Mouse (Mus musculus) spleen, adult 18-20 months (tissue): ENCODE measurements around the gene Lrriq4.
"Not testable (repeated sequence)": the region's sequence is repeated elsewhere in the genome, so short reads cannot be mapped to it uniquely, and the experiment has no call there.

ENCODE experiments used
- DNase-seq, 2 experiments: peaks; one replicate each; pipeline ENCODE4 v3.0.0; 2022; ENCODE audit warnings: mixed read lengths in 2 of 2

Gene Lrriq4

DNA sequence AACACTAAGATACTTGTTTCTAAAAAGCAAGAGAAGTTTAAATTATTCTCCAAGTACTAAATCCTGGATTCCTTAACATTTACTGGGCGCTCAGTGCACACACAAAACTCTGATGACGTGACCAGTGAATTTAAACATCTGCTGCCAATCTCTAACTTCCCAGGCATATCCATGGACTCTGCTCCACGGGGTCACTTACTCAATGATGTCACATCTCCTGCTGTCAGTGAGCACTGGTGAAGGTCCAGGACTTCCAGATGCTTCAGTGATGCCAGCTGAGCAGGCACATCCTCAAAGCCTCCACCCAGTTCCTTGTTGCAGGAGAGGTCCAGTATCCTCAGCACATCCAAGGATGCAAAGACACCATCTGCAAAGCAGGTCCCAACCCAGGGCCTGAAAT lies 42.9 kb downstream of the Lrriq4 start:
- DNase-seq, result no peak

DNA sequence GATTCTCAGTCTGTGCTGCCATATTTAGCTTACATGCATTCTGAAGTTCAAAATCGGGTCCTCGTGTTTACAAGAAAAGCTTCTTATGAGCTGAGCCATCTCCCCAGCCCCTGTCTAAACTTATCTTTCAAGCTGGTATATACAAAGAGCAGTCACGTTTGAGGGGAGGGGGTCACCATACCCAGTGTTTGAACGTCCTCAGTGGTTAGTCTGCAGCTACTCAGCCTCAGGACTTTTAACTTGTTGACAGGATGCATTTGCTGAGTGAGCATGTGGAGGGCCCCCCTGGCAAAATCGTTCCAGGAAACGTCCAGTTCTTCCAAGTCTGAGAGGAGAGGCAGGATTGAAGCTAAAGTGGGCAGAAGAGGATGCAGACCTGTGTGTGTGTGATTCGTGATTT lies 46.7 kb downstream of the Lrriq4 start:
- no peak for DNase-seq

DNA sequence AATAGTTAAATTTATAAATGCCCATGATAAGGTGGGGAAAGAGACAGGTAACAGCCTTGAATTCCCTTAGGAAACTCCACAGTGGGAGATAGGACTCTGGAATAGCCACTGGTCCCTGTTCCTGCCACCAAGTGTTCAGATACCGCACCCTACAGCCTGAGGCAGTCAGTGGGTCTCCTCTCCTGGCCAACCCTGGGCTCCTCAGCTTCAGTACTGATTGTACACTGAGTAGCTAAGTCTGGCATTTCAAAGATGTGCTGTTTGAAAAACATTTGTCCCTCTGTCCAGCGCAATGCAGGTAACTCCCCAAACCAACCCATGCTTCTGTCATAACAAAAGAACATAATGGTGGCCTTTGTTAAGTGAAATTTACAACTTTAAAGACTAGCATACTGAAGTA lies 51.4 kb downstream of the Lrriq4 start:
- no peak for DNase-seq

DNA sequence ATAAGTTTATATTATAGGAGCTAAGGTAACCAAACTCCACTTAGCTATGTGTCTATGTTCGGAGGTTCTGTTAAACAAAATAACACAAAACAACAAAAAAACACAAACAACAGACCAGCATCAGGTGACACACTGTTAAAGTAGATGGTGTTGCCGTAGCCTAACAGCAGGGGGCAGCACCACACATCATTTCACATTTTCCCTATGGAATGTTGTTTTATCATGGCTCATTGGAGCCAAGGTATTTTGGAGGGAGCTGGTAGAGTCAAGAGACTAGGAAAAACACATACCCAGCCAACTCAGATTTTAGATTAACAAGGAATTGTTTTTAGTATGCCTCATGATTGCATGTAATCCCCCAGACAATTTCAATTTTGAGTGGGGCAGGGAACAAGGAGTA lies 52.0 kb downstream of the Lrriq4 start:
- DNase-seq, result peak in 1 of 2 experiments; percentile 8

DNA sequence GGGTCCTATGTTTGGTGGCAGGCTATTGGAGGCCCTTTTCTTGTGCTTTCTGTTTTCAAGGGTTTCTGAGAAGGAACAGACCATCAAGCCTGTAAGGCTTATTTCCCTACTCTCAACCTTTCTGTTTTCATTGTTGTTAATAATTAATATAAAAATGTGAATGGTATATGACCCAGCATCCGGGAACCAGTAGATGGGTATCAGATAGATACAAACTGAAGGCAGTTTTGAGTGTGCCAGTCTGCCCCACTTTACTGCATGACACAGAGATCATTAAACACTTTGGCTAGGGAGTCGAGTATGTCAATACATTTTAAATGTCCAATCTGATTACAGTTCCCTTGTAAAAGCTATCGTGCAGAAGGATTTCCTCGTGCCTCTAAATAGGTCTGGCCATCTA lies 53.6 kb downstream of the Lrriq4 start:
- no peak for DNase-seq

DNA sequence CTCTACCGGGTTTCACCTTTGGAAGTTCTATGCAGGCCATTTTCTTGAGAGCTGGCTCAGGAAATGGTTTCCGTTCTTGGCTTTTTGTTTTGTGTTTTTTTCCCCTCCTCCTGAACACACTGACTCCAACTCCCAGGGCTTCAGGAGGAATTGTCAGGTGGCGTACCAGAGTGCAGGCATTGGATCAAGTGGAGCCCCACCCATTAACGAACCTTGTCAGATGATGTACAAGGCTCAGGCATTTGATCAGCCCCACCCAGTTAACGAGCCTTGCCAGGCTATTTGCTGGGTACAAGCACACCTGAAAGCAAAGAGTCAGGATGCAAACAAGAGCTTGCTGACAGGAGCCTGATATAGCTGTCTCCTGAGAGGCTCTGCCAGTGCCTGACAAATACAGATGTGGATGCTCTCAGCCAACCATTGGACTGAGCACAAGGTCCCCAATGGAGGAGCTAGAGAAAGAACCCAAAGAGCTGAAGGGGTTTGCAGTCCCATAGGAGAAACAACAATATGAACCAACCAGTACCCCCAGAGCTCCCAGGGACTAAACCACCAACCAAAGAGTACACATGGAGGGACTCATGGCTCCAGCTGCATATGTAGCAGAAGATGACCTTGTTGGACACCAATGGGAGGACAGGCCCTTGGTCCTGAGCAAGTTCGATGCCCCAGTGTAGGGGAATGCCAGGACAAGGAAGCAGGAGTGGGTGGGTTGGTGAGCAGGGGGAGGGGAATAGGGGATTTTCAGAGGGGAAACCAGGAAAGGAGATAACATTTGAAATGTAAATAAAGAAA lies 55.6 kb downstream of the Lrriq4 start, which contains the start of gene Lrrc31:
TSS of gene Lrrc31 (minus strand) at position 133 of the 795 bp plus-strand sequence.
- not testable (repeated sequence) for DNase-seq

DNA sequence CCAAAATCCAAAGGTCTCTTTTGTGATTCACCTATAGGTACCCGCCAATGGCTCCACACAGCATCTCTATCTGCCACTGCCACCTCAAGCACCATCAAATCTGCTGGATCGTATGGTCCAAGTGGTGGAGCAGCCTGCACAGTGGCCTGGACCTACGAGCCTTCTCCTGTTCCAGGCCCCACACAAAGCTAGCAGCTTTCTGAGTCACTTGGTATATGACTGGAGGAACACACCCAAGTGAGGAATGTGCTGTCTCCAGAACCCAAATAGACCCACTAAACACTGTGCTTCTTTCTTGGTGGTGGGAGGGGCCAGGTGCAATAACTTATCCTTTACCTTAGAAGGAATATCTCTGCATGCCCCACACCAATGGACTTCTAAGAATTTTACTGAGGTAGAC lies 61.7 kb downstream of the Lrriq4 start:
- no peak for DNase-seq

DNA sequence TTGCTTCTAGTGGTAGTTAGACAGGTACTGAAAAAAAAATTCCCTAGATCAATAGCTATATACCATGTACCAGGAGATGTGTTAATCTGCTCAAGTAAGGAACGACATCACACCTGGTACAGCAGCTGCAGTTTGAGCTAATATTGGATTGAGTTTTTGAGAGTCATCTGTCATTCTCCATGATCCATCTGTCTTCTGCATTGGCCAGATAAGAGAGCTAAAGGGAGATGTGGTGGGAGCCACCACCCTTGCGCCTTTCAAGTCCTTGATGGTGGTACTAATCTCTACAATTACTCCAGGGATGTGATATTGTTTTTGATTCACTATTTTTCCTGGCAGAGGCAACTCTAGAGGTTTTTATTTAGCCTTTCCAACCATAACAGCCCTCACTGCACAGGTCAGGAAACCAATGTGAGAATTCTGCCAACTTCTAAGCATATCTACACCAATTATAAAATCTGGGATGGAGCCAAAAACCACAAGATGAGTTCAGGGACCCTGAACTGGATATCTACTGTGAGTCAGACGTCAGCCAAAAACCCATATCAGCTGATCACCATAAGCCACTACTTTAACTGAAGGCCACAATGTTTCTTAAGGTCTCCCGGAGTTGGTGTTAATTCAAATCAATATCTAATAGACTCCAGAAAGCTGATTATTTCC lies 62.4 kb downstream of the Lrriq4 start:
- DNase-seq, result no peak

DNA sequence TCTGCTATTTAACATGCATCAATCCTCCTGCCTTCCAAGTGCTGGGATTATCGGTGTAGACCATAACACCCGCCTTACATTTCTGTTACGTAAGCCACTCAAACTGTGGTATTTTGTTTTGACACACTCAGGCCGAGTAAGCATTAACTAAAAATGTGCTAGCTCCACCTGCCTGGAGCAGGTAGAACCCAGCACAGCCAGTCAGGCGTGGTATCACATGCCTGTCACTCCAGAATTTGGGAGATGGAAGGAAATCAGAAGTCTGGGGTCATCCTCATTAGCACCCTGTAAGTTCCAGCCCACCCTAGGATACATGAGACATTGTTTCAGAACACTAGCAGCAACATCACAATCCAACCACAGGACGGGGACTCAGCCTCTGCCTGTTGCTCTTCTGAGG lies 65.9 kb downstream of the Lrriq4 start:
- DNase-seq, result no peak

DNA sequence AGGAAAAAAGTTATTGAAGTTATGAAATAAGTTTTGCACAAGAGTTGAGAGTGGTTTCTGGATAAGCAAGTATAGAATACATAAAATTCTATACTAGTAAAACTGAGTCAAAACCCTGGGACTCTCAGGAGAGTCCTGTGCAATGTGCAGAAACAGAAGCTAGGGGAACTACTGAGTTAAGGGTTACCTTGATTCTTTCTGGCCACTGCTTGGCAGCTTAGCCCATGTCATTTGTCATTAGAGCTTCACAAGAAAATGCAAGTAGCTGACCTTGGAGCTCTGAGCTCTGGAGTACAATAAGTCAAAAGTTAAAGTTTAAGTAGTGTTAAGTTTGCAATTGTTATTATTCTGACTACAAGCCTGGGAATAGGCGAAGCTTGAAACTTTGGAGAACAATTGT lies 69.0 kb downstream of the Lrriq4 start:
- no peak for DNase-seq

DNA sequence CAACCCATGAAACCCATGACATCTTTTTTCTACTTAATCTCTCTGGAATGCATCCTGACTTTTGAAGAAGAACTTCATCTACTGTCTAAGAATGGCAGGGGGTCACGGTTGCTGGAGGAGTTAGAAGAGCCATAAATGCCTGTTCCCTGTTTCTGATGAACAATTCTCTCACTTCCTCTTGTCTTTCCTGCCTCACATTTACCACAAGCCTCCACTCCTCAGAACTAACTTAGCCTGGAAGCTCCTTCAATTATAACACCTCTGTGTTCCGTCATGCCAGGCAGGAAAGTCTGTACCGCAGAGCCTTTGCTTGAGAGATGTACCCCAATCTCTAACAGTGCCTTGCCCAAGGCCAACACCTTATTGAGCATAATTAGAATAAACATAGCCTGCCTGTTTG lies 74.3 kb downstream of the Lrriq4 start:
- DNase-seq, result no peak
